Mouse (Mus musculus): Measurements from ENCODE around the gene Msl3l2. TPM values are rescaled to one million over a fixed set of nuclear protein-coding genes. Genes with fewer than 3 reads are reported as not detected.

The Msl3l2 gene
- 4.1 and 15.6 TPM in 2 replicates for polyA plus RNA-seq (2012; ENCODE audit: low replicate concordance)

GRCm38 (mm10) chr10:56106333-56106995 is at the start of gene Msl3l2:
Gene Msl3l2, plus strand, starts transcription at chr10:56106917.

Other genes with a start within 250 kb of the Msl3l2 start
- gene Tbc1d32, start 121.8 kb downstream of the Msl3l2 start, polyA plus RNA-seq (2012; ENCODE audit: low replicate concordance), result 0.04 and 0.13 TPM in 2 replicates